Mouse (Mus musculus): Measurements from ENCODE around the gene Prcd.

GRCm38 (mm10) chr11:116658238-116658637, 4.9 kb downstream of the Prcd start:
- no peak for TF ChIP-seq CTCF (IDR thresholded peaks at IDR 0.05; ENCODE audit: low read depth)
- TF ChIP-seq EP300 (IDR thresholded peaks at IDR 0.05; ENCODE audit: low read depth) = no peak
